8 mouse cellular contexts compared by ENCODE assay signal in the genomic region with DNA sequence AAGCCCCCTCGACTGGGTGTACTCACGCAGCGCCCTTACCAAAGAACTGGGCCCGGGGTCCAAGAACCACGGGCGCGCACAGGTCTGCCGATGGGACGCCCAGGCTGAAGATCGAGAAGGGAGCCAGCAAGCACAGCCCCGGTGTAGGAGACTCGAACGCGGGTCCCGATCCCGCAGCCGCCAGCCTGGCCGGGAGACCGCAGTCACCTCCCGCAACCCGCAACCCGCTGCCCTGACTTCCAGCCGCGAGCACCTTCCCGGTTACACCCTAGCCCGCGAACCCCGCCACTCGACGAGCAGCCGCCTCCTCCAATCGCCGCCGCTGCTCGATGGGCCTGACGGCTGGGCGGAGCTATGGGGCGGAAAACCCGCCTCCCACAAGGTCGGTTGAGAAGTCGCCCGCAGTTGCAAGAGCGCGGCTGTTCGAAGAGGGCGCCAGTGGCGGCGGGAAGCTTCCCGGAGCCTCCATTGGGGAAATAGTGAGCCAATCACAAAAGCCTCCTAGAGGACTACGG. TPM values are rescaled to one million over a fixed set of nuclear protein-coding genes. Genes with fewer than 3 reads are reported as not detected.
DNase-seq lines count a peak whose midpoint lies in the region; ATAC-seq lines count a peak whose summit lies in the region.

A gene (minus strand): TSS at position 277 of the 515 bp plus-strand sequence.

- H3K36me3 ChIP-seq in lung, embryonic 16.5 days (ENCODE audit: control insufficient read depth, insufficient read depth, low read length), result peaks cover 2% of the 10 kb centered on the region

- H3K4me3 ChIP-seq in lung, embryonic 16.5 days (ENCODE audit: low read length), result peak within 1 kb of the TSS; percentile 88

- WGBS in lung, embryonic 16.5 days, result under 1% methylated on average over 50 of the region's 50 CpGs

- H3K4me1 ChIP-seq in lung, embryonic 16.5 days (replicated peaks; ENCODE audit: control insufficient read depth, insufficient read depth, low read length), result peaks cover 19% of the 10 kb centered on the region

- H3K9ac ChIP-seq in lung, embryonic 16.5 days (ENCODE audit: low read length), result peak within 1 kb of the TSS; percentile 90

- H3K27me3 ChIP-seq in lung, embryonic 16.5 days (ENCODE audit: control insufficient read depth, insufficient read depth, low read depth, low read length), result no peaks in the 10 kb centered on the region

- peak within 1 kb of the TSS; percentile 72 for H3K4me2 ChIP-seq in lung, embryonic 16.5 days (ENCODE audit: low read depth, low read length)

- ATAC-seq in hematopoietic stem cell, adult 5-6 weeks (replicated peaks in 1 of 2; ENCODE audit: insufficient read depth in 1 of 2, low FRiP score in 2 of 2, low TSS enrichment in 1 of 2, low read depth in 1 of 2, poor library complexity in 2 of 2, severe bottlenecking in 2 of 2), result peak; percentile 98 to 99
- peak; percentile 99 for ATAC-seq in lung, embryonic 16.5 days (ENCODE audit: low read depth)

- H3K27ac ChIP-seq in lung, embryonic 16.5 days (ENCODE audit: low read length), result peak within 1 kb of the TSS; percentile 37; the same call in 1 of the 2 replicates

- no peaks in the 10 kb centered on the region for H3K9me3 ChIP-seq in lung, embryonic 16.5 days (ENCODE audit: control insufficient read depth, low read length)

- peak; percentile 95 for DNase-seq in MEL-GATA-1-ER (ENCODE audit: extremely low read depth, low read depth)
- DNase-seq in cerebellum, adult 8-10 months, result peak; percentile 98
- peak; percentile 96 for DNase-seq in forelimb bud, embryonic 11.5 days (ENCODE audit: low read depth, low spot score)
- peak; percentile 83 for DNase-seq in layer of hippocampus, adult 9-10 months (ENCODE audit: low spot score)
- DNase-seq in ovary, postnatal 10 days (ENCODE audit: low spot score), result peak; percentile 89
- DNase-seq in thymus, postnatal 10 days (ENCODE audit: low spot score in 2 of 2), result peak; percentile 94 to 95

RNA-seq across cellular contexts. Expression of the gene that starts here (rescaled TPM):
- 19.8 and 20.1 TPM in 2 replicates for total RNA-seq in hematopoietic stem cell, adult 5-6 weeks (2017)
- polyA plus RNA-seq in lung, embryonic 16.5 days (2015; fragmentation: Nextera tagmentation; extraction: Ambion mirVana), result 8.6 and 9.6 TPM in 2 replicates

Comparison
In these comparisons a context has a peak if more than half of its experiments do, and no peak if none do; other contexts are left out.
1. Peak in every context shown above with its lines: DNase-seq, ATAC-seq, H3K4me3 ChIP-seq and H3K27ac ChIP-seq.